Mouse (Mus musculus): Measurements from ENCODE around the gene Slc13a4. TPM values are rescaled to one million over a fixed set of nuclear protein-coding genes. Genes with fewer than 3 reads are reported as not detected.

Gene Slc13a4
- polyA plus RNA-seq, 1 experiment from 2014 or later = 4.6 TPM

DNA sequence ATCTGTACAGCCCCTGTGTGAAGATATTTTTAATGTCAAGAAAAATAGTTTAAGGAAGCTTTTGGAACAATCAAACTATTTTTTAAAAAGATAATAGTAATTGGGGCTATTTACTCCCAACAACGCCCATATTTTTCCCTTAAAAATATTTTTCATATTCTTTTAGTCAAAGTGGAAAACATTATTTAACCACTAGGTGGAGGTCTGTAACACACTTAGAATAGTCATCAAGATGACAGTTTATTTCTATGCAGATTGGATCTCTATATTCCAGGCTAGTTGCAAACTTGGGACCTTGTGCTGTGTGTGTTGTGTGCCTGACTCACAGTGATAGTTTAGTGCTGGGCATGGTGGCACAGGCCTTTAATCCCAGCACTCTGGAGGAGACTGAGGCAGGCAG is 78.5 kb downstream of the Slc13a4 start:
- Histone ChIP-seq H3K36me3 (ENCODE audit: control insufficient read depth, insufficient read depth) (peaks cover 28% of the 10 kb centered on the region), H3K4me3 (replicated peaks; ENCODE audit: low read length) (no peak overlapping the region), H3K27ac (ENCODE audit: low read length) (no peak overlapping the region), H3K9me3 (ENCODE audit: control insufficient read depth, low read length) (no peaks in the 10 kb centered on the region), H3K4me2 (ENCODE audit: low read length) (no peak overlapping the region), H3K9ac (replicated peaks; ENCODE audit: low read depth, low read length) (no peak overlapping the region), H3K4me1 (replicated peaks; ENCODE audit: control insufficient read depth, insufficient read depth, low read length) (no peaks in the 10 kb centered on the region), H3K27me3 (replicated peaks; ENCODE audit: control insufficient read depth, insufficient read depth, low read length) (no peaks in the 10 kb centered on the region)
- 91% methylated on average over 1 of the region's 1 CpGs for WGBS
- ATAC-seq = no peak

DNA sequence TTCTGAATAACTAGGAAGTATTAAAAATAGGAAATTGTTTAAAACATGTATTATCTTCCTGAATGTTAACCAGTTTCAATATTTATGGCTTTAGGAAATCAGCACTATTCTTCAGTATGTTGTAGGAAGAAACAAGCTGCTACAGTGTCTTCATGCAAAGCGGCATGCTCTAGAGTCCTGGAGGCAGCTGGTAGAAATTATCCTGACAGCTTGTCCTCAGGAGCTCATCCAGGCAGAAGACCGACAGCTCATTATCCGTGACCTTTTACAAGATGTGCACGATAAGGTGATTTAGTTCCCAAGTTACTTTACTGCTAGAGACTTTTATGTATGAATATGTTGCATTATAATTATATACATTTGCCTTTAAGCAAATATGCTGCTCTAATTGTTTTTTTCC is 82.2 kb downstream of the Slc13a4 start:
- Histone ChIP-seq H3K36me3 (ENCODE audit: control insufficient read depth, insufficient read depth) (peaks cover 22% of the 10 kb centered on the region), H3K27me3 (replicated peaks; ENCODE audit: control insufficient read depth, insufficient read depth, low read length) (no peaks in the 10 kb centered on the region), H3K27ac (ENCODE audit: low read length) (no peak overlapping the region), H3K4me2 (ENCODE audit: low read length) (no peak overlapping the region), H3K4me3 (replicated peaks; ENCODE audit: low read length) (no peak overlapping the region), H3K9ac (replicated peaks; ENCODE audit: low read depth, low read length) (no peak overlapping the region), H3K9me3 (ENCODE audit: control insufficient read depth, low read length) (no peaks in the 10 kb centered on the region), H3K4me1 (replicated peaks; ENCODE audit: control insufficient read depth, insufficient read depth, low read length) (no peaks in the 10 kb centered on the region)
- 89% methylated on average over 4 of the region's 4 CpGs for WGBS
- ATAC-seq = no peak

Other genes starting within 250 kb of the Slc13a4 start
- gene Cnot4, start 174.4 kb downstream of the Slc13a4 start, polyA plus RNA-seq (2015; fragmentation: Nextera tagmentation; extraction: Ambion mirVana) = 36.2 and 39.8 TPM in 2 replicates
- gene Nup205, start 130.7 kb downstream of the Slc13a4 start, polyA plus RNA-seq (2015; fragmentation: Nextera tagmentation; extraction: Ambion mirVana) = 34.6 and 37.8 TPM in 2 replicates
- 1.0 and 1.6 TPM in 2 replicates for gene Fam180a, start 18.0 kb upstream of the Slc13a4 start, polyA plus RNA-seq (2015; fragmentation: Nextera tagmentation; extraction: Ambion mirVana)
- 268 and 272 TPM in 2 replicates for gene Mtpn, start 231.8 kb upstream of the Slc13a4 start, polyA plus RNA-seq (2015; fragmentation: Nextera tagmentation; extraction: Ambion mirVana)